Mouse (Mus musculus): ENCODE measurements around the gene Tank. TPM values are rescaled to one million over a fixed set of nuclear protein-coding genes. Genes with fewer than 3 reads are reported as not detected.

Tank gene
- 25.3 and 26.9 TPM in 2 replicates for polyA plus RNA-seq (2016; fragmentation: Nextera tagmentation; extraction: Ambion mirVana)

- no peaks in the 10 kb centered on the region for H3K36me3 ChIP-seq (replicated peaks)
- 90% methylated on average over 10 of the region's 10 CpGs for WGBS
- DNase-seq (ENCODE audit: extremely low spot score, low spot score): no peak
- no peaks in the 10 kb centered on the region for H3K4me1 ChIP-seq
- H3K27me3 ChIP-seq (ENCODE audit: poor library complexity, severe bottlenecking): no peaks in the 10 kb centered on the region
- no peak within 1 kb of the TSS for H3K4me3 ChIP-seq
- no peaks in the 10 kb centered on the region for H3K9me3 ChIP-seq
- no peak within 1 kb of the TSS for H3K27ac ChIP-seq
Observed at GRCm38 (mm10) chr2:61578433-61578832, at the start of gene Tank. Tank (plus strand) TSS chr2:61578585.

DNA sequence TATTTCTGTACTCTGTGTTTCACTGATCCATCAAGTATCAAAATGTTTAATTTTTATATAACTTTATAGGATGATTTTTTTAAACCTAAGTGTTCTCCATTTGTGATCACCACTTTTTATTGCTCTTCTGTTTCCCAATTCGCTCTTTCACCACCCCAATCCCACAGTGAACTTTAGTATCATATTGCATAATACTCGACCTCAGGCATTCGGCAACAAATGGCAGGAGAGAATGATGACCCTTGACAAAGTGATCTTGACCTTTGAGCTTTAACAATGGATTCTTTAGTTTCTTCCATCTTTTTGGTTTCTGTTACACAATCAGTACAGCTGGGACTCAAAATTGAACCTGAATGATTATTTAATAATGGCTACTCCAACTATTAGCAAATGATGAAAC is 46.1 kb upstream of the Tank start:
- H3K27me3 ChIP-seq (ENCODE audit: poor library complexity, severe bottlenecking): no peaks in the 10 kb centered on the region
- no peaks in the 10 kb centered on the region for H3K4me1 ChIP-seq
- no peak overlapping the region for H3K27ac ChIP-seq
- H3K36me3 ChIP-seq (replicated peaks): no peaks in the 10 kb centered on the region
- DNase-seq (ENCODE audit: extremely low spot score, low spot score): no peak
- WGBS: 76% methylated on average over 3 of the region's 3 CpGs
- H3K4me3 ChIP-seq: no peak overlapping the region
- no peaks in the 10 kb centered on the region for H3K9me3 ChIP-seq

GRCm38 (mm10) chr2:61533131-61533530 is 45.3 kb upstream of the Tank start:
- no peaks in the 10 kb centered on the region for H3K27me3 ChIP-seq (ENCODE audit: poor library complexity, severe bottlenecking)
- DNase-seq (ENCODE audit: extremely low spot score, low spot score): no peak
- H3K4me1 ChIP-seq: no peaks in the 10 kb centered on the region
- no peaks in the 10 kb centered on the region for H3K36me3 ChIP-seq (replicated peaks)
- WGBS: 79% methylated on average over 2 of the region's 2 CpGs
- H3K4me3 ChIP-seq: no peak overlapping the region
- H3K9me3 ChIP-seq: no peaks in the 10 kb centered on the region
- no peak overlapping the region for H3K27ac ChIP-seq

- Histone ChIP-seq H3K27ac (no peak overlapping the region), H3K4me1 (no peaks in the 10 kb centered on the region), H3K36me3 (replicated peaks) (no peaks in the 10 kb centered on the region), H3K4me3 (no peak overlapping the region), H3K9me3 (no peaks in the 10 kb centered on the region), H3K27me3 (ENCODE audit: poor library complexity, severe bottlenecking) (no peaks in the 10 kb centered on the region)
- WGBS: 82% methylated on average over 2 of the region's 2 CpGs
- DNase-seq (ENCODE audit: extremely low spot score, low spot score): no peak
Observed at GRCm38 (mm10) chr2:61536901-61537300, 41.5 kb upstream of the Tank start.

GRCm38 (mm10) chr2:61539378-61539777 is 39.0 kb upstream of the Tank start:
- Histone ChIP-seq H3K4me1 (no peaks in the 10 kb centered on the region), H3K27ac (no peak overlapping the region), H3K36me3 (replicated peaks) (no peaks in the 10 kb centered on the region), H3K9me3 (no peaks in the 10 kb centered on the region), H3K27me3 (ENCODE audit: poor library complexity, severe bottlenecking) (no peaks in the 10 kb centered on the region), H3K4me3 (no peak overlapping the region)
- no peak for DNase-seq (ENCODE audit: extremely low spot score, low spot score)
- 35% methylated on average over 2 of the region's 2 CpGs for WGBS

GRCm38 (mm10) chr2:61542426-61542825 is 36.0 kb upstream of the Tank start:
- Histone ChIP-seq H3K9me3 (no peaks in the 10 kb centered on the region), H3K4me3 (no peak overlapping the region), H3K27me3 (ENCODE audit: poor library complexity, severe bottlenecking) (no peaks in the 10 kb centered on the region), H3K4me1 (no peaks in the 10 kb centered on the region), H3K36me3 (replicated peaks) (no peaks in the 10 kb centered on the region), H3K27ac (no peak overlapping the region)
- 91% methylated on average over 2 of the region's 2 CpGs for WGBS
- DNase-seq (ENCODE audit: extremely low spot score, low spot score): no peak

- Histone ChIP-seq H3K9me3 (no peaks in the 10 kb centered on the region), H3K27me3 (ENCODE audit: poor library complexity, severe bottlenecking) (no peaks in the 10 kb centered on the region), H3K36me3 (replicated peaks) (no peaks in the 10 kb centered on the region), H3K4me3 (no peak overlapping the region), H3K4me1 (no peaks in the 10 kb centered on the region), H3K27ac (no peak overlapping the region)
- DNase-seq (ENCODE audit: extremely low spot score, low spot score): no peak
- WGBS: 92% methylated on average over 3 of the region's 3 CpGs
Observed at GRCm38 (mm10) chr2:61545666-61546065, 32.7 kb upstream of the Tank start.

DNA sequence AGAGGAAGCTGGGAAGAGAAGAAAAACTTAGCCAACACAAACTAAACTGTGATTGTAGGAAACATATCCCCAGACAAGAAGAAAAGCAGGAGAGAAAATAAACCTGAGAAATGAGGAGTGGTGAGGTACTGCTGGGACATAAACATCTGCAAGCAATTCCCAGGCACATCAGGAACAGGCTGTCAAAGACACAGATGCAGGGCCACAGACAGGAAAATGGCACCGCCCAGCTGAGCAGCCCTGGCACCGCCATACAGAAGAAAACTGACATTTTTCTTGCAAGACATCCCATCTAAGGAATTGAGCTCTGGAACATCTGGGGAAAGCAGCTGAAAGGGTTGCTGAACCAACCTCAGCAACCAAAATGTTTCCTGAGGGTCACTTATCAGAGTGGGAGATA is 30.4 kb upstream of the Tank start:
- Histone ChIP-seq H3K9me3 (no peaks in the 10 kb centered on the region), H3K4me3 (no peak overlapping the region), H3K4me1 (no peaks in the 10 kb centered on the region), H3K27me3 (ENCODE audit: poor library complexity, severe bottlenecking) (no peaks in the 10 kb centered on the region), H3K27ac (no peak overlapping the region), H3K36me3 (replicated peaks) (no peaks in the 10 kb centered on the region)
- WGBS: 67% methylated on average over 2 of the region's 2 CpGs
- no peak for DNase-seq (ENCODE audit: extremely low spot score, low spot score)

DNA sequence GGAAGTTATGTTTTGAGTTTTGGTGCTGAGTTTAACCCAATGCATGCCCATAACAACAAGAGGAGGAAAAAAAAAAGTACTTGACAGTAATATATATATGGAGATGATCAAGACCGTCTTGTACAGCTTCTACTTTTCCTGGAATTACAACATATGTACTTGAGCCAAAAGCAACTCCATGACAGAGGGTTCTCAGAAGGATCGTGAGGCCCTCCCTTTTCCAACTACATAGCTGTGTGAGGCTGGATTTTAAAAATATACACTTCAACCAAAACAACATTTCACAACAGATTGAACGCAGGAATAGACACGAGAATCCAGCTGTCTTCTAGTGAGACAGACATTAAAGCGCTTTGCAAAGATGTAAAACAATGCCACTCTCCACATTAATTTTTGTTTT is 26.7 kb upstream of the Tank start:
- WGBS: 92% methylated on average over 5 of the region's 5 CpGs
- Histone ChIP-seq H3K9me3 (no peaks in the 10 kb centered on the region), H3K36me3 (replicated peaks) (no peaks in the 10 kb centered on the region), H3K27ac (no peak overlapping the region), H3K4me1 (0 out of 2 replicates have a peak, but pooled peaks cover 3% of the 10 kb centered on the region), H3K4me3 (no peak overlapping the region), H3K27me3 (ENCODE audit: poor library complexity, severe bottlenecking) (no peaks in the 10 kb centered on the region)
- DNase-seq (ENCODE audit: extremely low spot score, low spot score): no peak

GRCm38 (mm10) chr2:61555367-61555766 is 23.0 kb upstream of the Tank start:
- Histone ChIP-seq H3K36me3 (replicated peaks) (no peaks in the 10 kb centered on the region), H3K4me3 (no peak overlapping the region), H3K27ac (no peak overlapping the region), H3K27me3 (ENCODE audit: poor library complexity, severe bottlenecking) (no peaks in the 10 kb centered on the region), H3K9me3 (no peaks in the 10 kb centered on the region), H3K4me1 (0 out of 2 replicates have a peak, but pooled peaks cover 3% of the 10 kb centered on the region)
- no peak for DNase-seq (ENCODE audit: extremely low spot score, low spot score)
- 89% methylated on average over 7 of the region's 7 CpGs for WGBS

DNA sequence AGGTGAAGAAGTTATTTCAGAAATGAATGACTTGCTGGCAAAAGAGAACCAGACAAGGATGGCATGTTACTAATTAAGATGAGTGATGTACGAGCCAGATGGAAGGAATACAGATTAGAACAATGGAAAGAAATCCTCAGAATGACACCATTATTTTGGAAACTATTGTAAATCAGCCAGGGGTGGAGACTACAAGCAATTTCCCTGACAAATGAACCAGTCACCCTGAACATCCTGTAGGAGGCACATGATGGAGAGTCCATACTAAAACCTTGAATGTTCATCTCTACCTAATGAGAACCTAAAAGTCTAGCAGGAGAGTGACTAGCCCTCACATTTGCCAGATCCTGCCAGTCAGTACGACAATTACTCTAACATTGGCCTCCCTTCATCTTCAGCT is 22.6 kb upstream of the Tank start:
- DNase-seq (ENCODE audit: extremely low spot score, low spot score): no peak
- Histone ChIP-seq H3K36me3 (replicated peaks) (no peaks in the 10 kb centered on the region), H3K4me3 (no peak overlapping the region), H3K27ac (no peak overlapping the region), H3K27me3 (ENCODE audit: poor library complexity, severe bottlenecking) (no peaks in the 10 kb centered on the region), H3K9me3 (no peaks in the 10 kb centered on the region), H3K4me1 (peaks cover 7% of the 10 kb centered on the region)
- WGBS: 69% methylated on average over 2 of the region's 2 CpGs

GRCm38 (mm10) chr2:61556639-61557038 is 21.7 kb upstream of the Tank start:
- no peak for DNase-seq (ENCODE audit: extremely low spot score, low spot score)

GRCm38 (mm10) chr2:61557848-61558471 is 20.4 kb upstream of the Tank start:
- H3K4me1 ChIP-seq: peaks cover 13% of the 10 kb centered on the region
- WGBS: 90% methylated on average over 5 of the region's 5 CpGs
- H3K27ac ChIP-seq: no peak overlapping the region
- no peak overlapping the region for H3K4me3 ChIP-seq
- H3K9me3 ChIP-seq: no peaks in the 10 kb centered on the region
- no peaks in the 10 kb centered on the region for H3K36me3 ChIP-seq (replicated peaks)
- DNase-seq (ENCODE audit: extremely low spot score, low spot score): no peak
- H3K27me3 ChIP-seq (ENCODE audit: poor library complexity, severe bottlenecking): no peaks in the 10 kb centered on the region

More at GRCm38 (mm10) chr2:61556639-61557038, 21.7 kb upstream of the Tank start:
- Histone ChIP-seq H3K27ac (no peak overlapping the region), H3K27me3 (ENCODE audit: poor library complexity, severe bottlenecking) (no peaks in the 10 kb centered on the region), H3K4me3 (no peak overlapping the region), H3K4me1 (peaks cover 13% of the 10 kb centered on the region), H3K36me3 (replicated peaks) (no peaks in the 10 kb centered on the region), H3K9me3 (no peaks in the 10 kb centered on the region)
- 91% methylated on average over 3 of the region's 3 CpGs for WGBS

DNA sequence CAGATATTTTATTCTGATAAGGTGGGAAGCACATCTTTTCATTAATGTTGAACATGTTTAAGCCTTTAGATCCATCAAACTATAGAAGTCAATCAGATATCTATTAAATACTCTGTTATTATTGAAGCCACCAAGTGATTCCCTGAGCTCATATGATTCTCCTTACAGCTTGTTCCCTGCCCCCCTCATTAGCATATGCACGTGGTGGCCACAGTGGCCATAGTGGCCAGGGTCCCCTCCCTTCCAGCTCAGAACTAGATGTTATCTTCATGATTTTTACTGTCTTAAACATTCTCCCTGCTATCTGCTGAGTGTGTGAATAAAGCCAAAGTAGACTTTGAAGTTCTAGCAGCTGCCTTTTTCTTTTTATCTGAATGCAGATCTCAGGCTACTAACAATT is 17.3 kb upstream of the Tank start:
- H3K9me3 ChIP-seq: no peaks in the 10 kb centered on the region

More for the DNA sequence above, 17.3 kb upstream of the Tank start:
- Histone ChIP-seq H3K4me3 (no peak overlapping the region), H3K4me1 (peaks cover 11% of the 10 kb centered on the region), H3K27ac (no peak overlapping the region), H3K27me3 (ENCODE audit: poor library complexity, severe bottlenecking) (no peaks in the 10 kb centered on the region), H3K36me3 (replicated peaks) (no peaks in the 10 kb centered on the region)
- DNase-seq (ENCODE audit: extremely low spot score, low spot score): no peak
- WGBS: 2% methylated on average over 1 of the region's 1 CpGs
